25 mouse cellular contexts compared by ENCODE assay signal in genomic region chr7:122240413-122241119, GRCm38 (mm10). TPM values are rescaled to one million over a fixed set of nuclear protein-coding genes. Genes with fewer than 3 reads are reported as not detected.
DNase-seq lines count a peak whose midpoint lies in the region; ATAC-seq and TF ChIP-seq lines count a peak whose summit lies in the region.
"Had no signal": no experiment of that assay in that cellular context is flagged by ENCODE, and none has a peak within 500 bp of the region (broad histone marks: within the 10 kb centered on the region; RNA-seq: fewer than 3 reads in every experiment).

No protein-coding gene starts in this region.

- no peaks in the 10 kb centered on the region for H3K79me2 ChIP-seq in MEL (ENCODE audit: control insufficient read depth, insufficient read depth, low read length, poor library complexity)

- no peak overlapping the region for H3K4me3 ChIP-seq in forebrain, postnatal 0 days (ENCODE audit: low read depth, low read length)
- no peak overlapping the region for H3K4me3 ChIP-seq in forebrain, embryonic 14.5 days (ENCODE audit: low read depth, low read length)
- no peak overlapping the region for H3K4me3 ChIP-seq in liver, embryonic 14.5 days (ENCODE audit: insufficient read depth in 1 of 2, low read depth in 2 of 2, low read length in 2 of 2)
- no peak overlapping the region for H3K4me3 ChIP-seq in MEL (ENCODE audit: control insufficient read depth in 1 of 2, insufficient read depth in 1 of 2, low read depth in 2 of 2, low read length in 2 of 2)
- H3K4me3 ChIP-seq: forebrain, embryonic 10.5 days; gastrocnemius, adult 2 months; heart, embryonic 15.5 days; kidney, embryonic 15.5 days; midbrain, embryonic 13.5 days; myocyte had no signal

- H3K27me3 ChIP-seq in forebrain, postnatal 0 days (ENCODE audit: insufficient read depth, low read length): no peaks in the 10 kb centered on the region
- no peaks in the 10 kb centered on the region for H3K27me3 ChIP-seq in forebrain, embryonic 14.5 days (replicated peaks; ENCODE audit: control insufficient read depth, insufficient read depth, low read length)
- H3K27me3 ChIP-seq in liver, embryonic 14.5 days (ENCODE audit: control insufficient read depth, insufficient read depth, low read length): no peaks in the 10 kb centered on the region
- no peaks in the 10 kb centered on the region; a peak in 1 of 4 replicates for H3K27me3 ChIP-seq in MEL (ENCODE audit: control insufficient read depth in 1 of 2, insufficient read depth in 2 of 2, low read length in 2 of 2)
- H3K27me3 ChIP-seq: heart, embryonic 15.5 days; kidney, embryonic 15.5 days; midbrain, embryonic 13.5 days had no signal

- peak; percentile 35; the same call in 1 of the 2 replicates for TF ChIP-seq CTCF in forebrain, postnatal 0 days (IDR thresholded peaks at IDR 0.05; ENCODE audit: low read depth)
- TF ChIP-seq CTCF in liver, embryonic 14.5 days (IDR thresholded peaks at IDR 0.05; ENCODE audit: low read depth): 0 out of 2 replicates have a peak, but pooled peaks have one; percentile 4
- TF ChIP-seq CTCF in MEL (IDR thresholded peaks at IDR 0.05 in 2 of 3, conservative IDR thresholded peaks at IDR 0.05 in 1 of 3; ENCODE audit: control insufficient read depth in 1 of 3, insufficient read depth in 1 of 3, low read depth in 2 of 3, low read length in 3 of 3, poor library complexity in 1 of 3, severe bottlenecking in 1 of 3): peak in 1 of 3 experiments; percentile 14; a peak in 2 of 6 replicates

- TF ChIP-seq POLR2A in MEL (IDR thresholded peaks at IDR 0.05; ENCODE audit: control insufficient read depth in 1 of 2, insufficient read depth in 1 of 2, low read depth in 1 of 2, low read length in 2 of 2, poor library complexity in 1 of 2): no peak

- no peak for TF ChIP-seq EP300 in liver, embryonic 14.5 days (IDR thresholded peaks at IDR 0.05; ENCODE audit: low read depth)
- TF ChIP-seq EP300 in MEL (IDR thresholded peaks at IDR 0.05; ENCODE audit: low read depth in 1 of 2, low read length in 2 of 2): no peak

- ATAC-seq in forebrain, postnatal 0 days: no peak
- ATAC-seq in forebrain, embryonic 14.5 days: no peak
- ATAC-seq in liver, embryonic 14.5 days (ENCODE audit: insufficient read depth): no peak
- ATAC-seq: midbrain, embryonic 13.5 days had no signal

- no peak overlapping the region for H3K9ac ChIP-seq in forebrain, postnatal 0 days
- H3K9ac ChIP-seq in forebrain, embryonic 14.5 days (ENCODE audit: low read length): no peak overlapping the region
- H3K9ac ChIP-seq in liver, embryonic 14.5 days (replicated peaks): no peak overlapping the region
- H3K9ac ChIP-seq in MEL (ENCODE audit: control insufficient read depth, low read depth, low read length, poor library complexity, severe bottlenecking): no peak overlapping the region
- H3K9ac ChIP-seq: heart, embryonic 15.5 days; kidney, embryonic 15.5 days; midbrain, embryonic 13.5 days had no signal

- TF ChIP-seq RAD21 in MEL (IDR thresholded peaks at IDR 0.05; ENCODE audit: low read depth, low read length): no peak

- WGBS in forebrain, postnatal 0 days: 78% methylated on average over 6 of the region's 6 CpGs
- WGBS in forebrain, embryonic 14.5 days: 79% methylated on average over 6 of the region's 6 CpGs
- 61% methylated on average over 6 of the region's 6 CpGs for WGBS in liver, embryonic 14.5 days (ENCODE audit: insufficient replicate concordance)

- H3K4me2 ChIP-seq in forebrain, postnatal 0 days (ENCODE audit: low read depth): no peak overlapping the region
- H3K4me2 ChIP-seq in forebrain, embryonic 14.5 days (ENCODE audit: low read length): no peak overlapping the region
- no peak overlapping the region for H3K4me2 ChIP-seq in liver, embryonic 14.5 days (ENCODE audit: low read depth)
- H3K4me2 ChIP-seq: heart, embryonic 15.5 days; kidney, embryonic 15.5 days; midbrain, embryonic 13.5 days had no signal

- H3K27ac ChIP-seq in forebrain, postnatal 0 days (ENCODE audit: low read depth, low read length): no peak overlapping the region
- H3K27ac ChIP-seq in forebrain, embryonic 14.5 days (ENCODE audit: low read depth, low read length): no peak overlapping the region
- no peak overlapping the region for H3K27ac ChIP-seq in liver, embryonic 14.5 days
- H3K27ac ChIP-seq in MEL (ENCODE audit: control insufficient read depth, low read depth, low read length): no peak overlapping the region
- H3K27ac ChIP-seq: forebrain, embryonic 10.5 days; gastrocnemius, adult 2 months; heart, embryonic 15.5 days; kidney, embryonic 15.5 days; midbrain, embryonic 13.5 days had no signal

- H3K36me3 ChIP-seq in forebrain, postnatal 0 days (ENCODE audit: insufficient read depth): no peaks in the 10 kb centered on the region
- H3K36me3 ChIP-seq in forebrain, embryonic 14.5 days (ENCODE audit: control insufficient read depth, insufficient read depth, low read length): no peaks in the 10 kb centered on the region
- no peaks in the 10 kb centered on the region for H3K36me3 ChIP-seq in liver, embryonic 14.5 days (replicated peaks; ENCODE audit: control insufficient read depth, insufficient read depth, low read depth)
- no peaks in the 10 kb centered on the region for H3K36me3 ChIP-seq in MEL (ENCODE audit: control insufficient read depth in 1 of 2, insufficient read depth in 2 of 2, low read length in 2 of 2)
- H3K36me3 ChIP-seq: forebrain, embryonic 10.5 days; heart, embryonic 15.5 days; kidney, embryonic 15.5 days; midbrain, embryonic 13.5 days had no signal

- no peaks in the 10 kb centered on the region for H3K9me3 ChIP-seq in forebrain, postnatal 0 days (ENCODE audit: low read length)
- H3K9me3 ChIP-seq in forebrain, embryonic 14.5 days (replicated peaks; ENCODE audit: control insufficient read depth, low read length): no peaks in the 10 kb centered on the region
- no peaks in the 10 kb centered on the region for H3K9me3 ChIP-seq in liver, embryonic 14.5 days (ENCODE audit: control insufficient read depth, low read length)
- H3K9me3 ChIP-seq in MEL (replicated peaks; ENCODE audit: insufficient read depth, low read length): no peaks in the 10 kb centered on the region
- H3K9me3 ChIP-seq: forebrain, embryonic 10.5 days; heart, embryonic 15.5 days; kidney, embryonic 15.5 days; midbrain, embryonic 13.5 days had no signal

- intact Hi-C loops in left cerebral cortex, postnatal 36 days (cut with DNase I): no loop called here
- intact Hi-C loops in heart, postnatal 14 days (cut with DNase I): loop anchor here (2.0 kb wide), 1 partner anchor 42 kb away; no protein-coding TSS in a partner anchor

- DNase-seq in forebrain, postnatal 0 days: no peak
- DNase-seq in forebrain, embryonic 14.5 days (ENCODE audit: low spot score): no peak
- DNase-seq in liver, embryonic 14.5 days (ENCODE audit: low read depth in 3 of 3, low spot score in 3 of 3): no peak
- DNase-seq in liver (no peak), MEL (ENCODE audit: low read depth, low spot score) (peak; percentile 4)
- DNase-seq in testis, postnatal 10 days (ENCODE audit: low spot score): peak; percentile 70
- no peak for DNase-seq in left cerebral cortex, postnatal 36 days (ENCODE audit: low spot score in 2 of 2)
- no peak for DNase-seq in heart, postnatal 14 days
- DNase-seq: cerebellum, adult 2 months; cerebellum, postnatal 36 days; gastrocnemius, adult 2 months; heart, adult 18-20 months; kidney, postnatal 4 days; lung, postnatal 10 days; thymus, postnatal 36 days had no signal

- H3K4me1 ChIP-seq in forebrain, postnatal 0 days (ENCODE audit: insufficient read depth): no peaks in the 10 kb centered on the region
- peaks cover 3% of the 10 kb centered on the region; the same call in 1 of the 2 replicates for H3K4me1 ChIP-seq in forebrain, embryonic 14.5 days (ENCODE audit: control insufficient read depth, insufficient read depth, low read length)
- no peaks in the 10 kb centered on the region for H3K4me1 ChIP-seq in liver, embryonic 14.5 days (replicated peaks; ENCODE audit: control insufficient read depth in 2 of 2, insufficient read depth in 2 of 2, low read length in 1 of 2)
- no peaks in the 10 kb centered on the region for H3K4me1 ChIP-seq in MEL (ENCODE audit: control insufficient read depth in 1 of 2, insufficient read depth in 2 of 2, low read length in 2 of 2)
- H3K4me1 ChIP-seq: heart, embryonic 15.5 days; kidney, embryonic 15.5 days had no signal

RNA-seq across cellular contexts. Expression of gene Chp2, which starts 21.3 kb away (rescaled TPM):
- total RNA-seq in forebrain, postnatal 0 days (2014; rRNA removed): 1.00 and 1.5 TPM in 2 replicates
- polyA plus RNA-seq in forebrain, postnatal 0 days (2015; fragmentation: Nextera tagmentation; extraction: Ambion mirVana): 0.98 and 1.1 TPM in 2 replicates
- 0.66 and 0.79 TPM in 2 replicates for polyA plus RNA-seq in forebrain, embryonic 14.5 days (2014; fragmentation: Nextera tagmentation; extraction: Ambion mirVana)
- 1.2 and 1.4 TPM in 2 replicates for polyA plus RNA-seq in liver, embryonic 14.5 days (2012; rRNA removed)
- 0.50 and 0.71 TPM in 2 replicates for polyA plus RNA-seq in liver, embryonic 14.5 days (2014; fragmentation: Nextera tagmentation; extraction: Ambion mirVana)
- not detected in 2 replicates for total RNA-seq in MEL (2012; rRNA removed)
- polyA plus RNA-seq in MEL (2012; ENCODE audit: insufficient read depth in 1 of 2, insufficient read length in 2 of 2, low read depth in 1 of 2, low replicate concordance in 2 of 2, missing spikeins in 1 of 2): not detected
- total RNA-seq in left cerebral cortex, postnatal 36 days (2021): 1 to 10 TPM; 2.3 to 4.7 TPM
- 1 to 10 TPM; 2.0 to 3.3 TPM for total RNA-seq in heart, postnatal 14 days (2021)
- total RNA-seq: ES-E14 had no signal
- polyA plus RNA-seq: forebrain, embryonic 10.5 days; myocyte had no signal

RNA-seq across cellular contexts. Expression of gene Prkcb, which starts 48.0 kb away (rescaled TPM):
- total RNA-seq in forebrain, postnatal 0 days (2014; rRNA removed): 182 and 207 TPM in 2 replicates
- polyA plus RNA-seq in forebrain, postnatal 0 days (2015; fragmentation: Nextera tagmentation; extraction: Ambion mirVana): 91.8 and 145 TPM in 2 replicates
- 29.4 and 39.3 TPM in 2 replicates for polyA plus RNA-seq in forebrain, embryonic 14.5 days (2014; fragmentation: Nextera tagmentation; extraction: Ambion mirVana)
- polyA plus RNA-seq in liver, embryonic 14.5 days (2012; rRNA removed): 1.6 TPM in 2 replicates
- 2.3 and 2.4 TPM in 2 replicates for polyA plus RNA-seq in liver, embryonic 14.5 days (2014; fragmentation: Nextera tagmentation; extraction: Ambion mirVana)
- total RNA-seq in MEL (2012; rRNA removed): not detected in 2 replicates
- not detected for polyA plus RNA-seq in MEL (2012; ENCODE audit: insufficient read depth in 1 of 2, insufficient read length in 2 of 2, low read depth in 1 of 2, low replicate concordance in 2 of 2, missing spikeins in 1 of 2)
- 1,000 to 10,000 TPM in 1 of 2 experiments, 100 to 1,000 TPM in 1; 978 to 1,072 TPM for total RNA-seq in left cerebral cortex, postnatal 36 days (2021)
- 1 to 10 TPM; 4.0 to 9.8 TPM for total RNA-seq in heart, postnatal 14 days (2021)

RNA-seq across cellular contexts. Expression of gene Ern2, which starts 54.6 kb away (rescaled TPM):
- 1.8 and 3.0 TPM in 2 replicates for total RNA-seq in forebrain, postnatal 0 days (2014; rRNA removed)
- 0.60 and 0.96 TPM in 2 replicates for polyA plus RNA-seq in forebrain, postnatal 0 days (2015; fragmentation: Nextera tagmentation; extraction: Ambion mirVana)
- 0.33 and 0.42 TPM in 2 replicates for polyA plus RNA-seq in forebrain, embryonic 14.5 days (2014; fragmentation: Nextera tagmentation; extraction: Ambion mirVana)
- 0.01 TPM in 1 of 2 replicates, not detected in the other for polyA plus RNA-seq in liver, embryonic 14.5 days (2012; rRNA removed)
- polyA plus RNA-seq in liver, embryonic 14.5 days (2014; fragmentation: Nextera tagmentation; extraction: Ambion mirVana): not detected in 2 replicates
- total RNA-seq in MEL (2012; rRNA removed): not detected in 2 replicates
- not detected for polyA plus RNA-seq in MEL (2012; ENCODE audit: insufficient read depth in 1 of 2, insufficient read length in 2 of 2, low read depth in 1 of 2, low replicate concordance in 2 of 2, missing spikeins in 1 of 2)
- under 1 TPM; 0.25 TPM for total RNA-seq in left cerebral cortex, postnatal 36 days (2021)
- total RNA-seq in heart, postnatal 14 days (2021): not detected
- total RNA-seq: ES-E14; gastrocnemius, adult 2 months; heart, adult 18-20 months; megakaryocyte, adult 5-6 weeks had no signal
- polyA plus RNA-seq: forebrain, embryonic 10.5 days; kidney, embryonic 15.5 days; limb, embryonic 14.5 days; liver, embryonic 16.5 days; myocyte; spleen, adult 2 months had no signal

Comparison
In these comparisons a context has a peak if more than half of its experiments do, and no peak if none do; other contexts are left out.
1. DNase-seq: peak in MEL (single experiment) and testis, postnatal 10 days (single experiment); none in forebrain, postnatal 0 days (single experiment), forebrain, embryonic 14.5 days (single experiment), liver, embryonic 14.5 days (0 of 3), liver (single experiment), left cerebral cortex, postnatal 36 days (0 of 2) and heart, postnatal 14 days (0 of 2).
2. RNA of gene Prkcb, which starts 48.0 kb away (total RNA-seq): 978 to 1,072 TPM in left cerebral cortex, postnatal 36 days and 182 to 207 TPM in forebrain, postnatal 0 days; 4.0 to 9.8 TPM in heart, postnatal 14 days and not detected in MEL; every median in the first group is over 10 times any median in the second.